Mouse (Mus musculus): ENCODE results near the gene Pax3.

DNA sequence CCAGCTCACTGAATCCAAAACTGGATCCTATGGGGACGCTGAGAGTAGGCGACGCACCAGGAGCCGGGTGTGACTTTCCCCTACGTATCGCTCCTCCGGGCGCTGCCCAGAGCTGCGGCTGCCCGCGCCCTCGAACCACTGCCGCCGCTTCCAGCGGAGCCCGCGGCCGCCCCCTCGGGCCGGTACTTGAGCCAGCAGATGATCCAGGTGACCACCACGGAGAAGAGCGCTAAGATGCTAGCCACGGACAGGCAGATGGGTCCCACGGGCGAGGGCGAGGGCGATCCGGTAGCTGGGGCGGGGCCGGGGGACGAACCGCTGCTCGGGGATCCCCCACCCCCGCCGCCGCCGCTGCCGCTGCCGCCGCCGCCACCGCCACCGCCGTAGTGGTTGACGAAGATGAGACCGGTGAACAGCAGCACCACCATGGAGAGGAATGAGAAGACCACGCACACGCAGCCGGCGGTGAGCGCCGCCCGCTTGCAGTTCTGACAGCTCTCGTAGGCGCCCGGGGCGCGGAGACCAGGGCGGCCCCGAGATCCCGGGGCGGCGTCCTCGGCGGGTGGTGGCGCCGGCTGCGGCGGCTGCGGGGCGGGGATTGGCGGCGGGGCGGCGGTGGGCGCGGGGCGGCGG is 19.7 kb upstream of the Pax3 start:
- TF ChIP-seq CTCF (IDR thresholded peaks at IDR 0.05; ENCODE audit: low read depth) (no peak), EP300 (IDR thresholded peaks at IDR 0.05; ENCODE audit: low read depth) (no peak)
